Mouse (Mus musculus) monocyte, adult 5-6 weeks (primary cell): ENCODE measurements around the gene Mylk3. TPM values are rescaled to one million over a fixed set of nuclear protein-coding genes. Genes with fewer than 3 reads are reported as not detected.

ENCODE experiments used
- ATAC-seq: fragments of 153-309, 156-312 bp; replicated peaks from 2 replicates; pipeline ENCODE4 v1.8.0; 2017; ENCODE audit warnings: mild to moderate bottlenecking; ENCODE audit not compliant: low TSS enrichment, insufficient number of reproducible peaks, severe bottlenecking, poor library complexity, low FRiP score
- total RNA-seq: library from RNA; stranded (forward); fragments of 200-1000, 200-491, 200-594 nt; gene quantifications from 3 replicates; pipeline ENCODE4 v1.2.3, GENCODE M21; 2017

Mylk3 gene
- total RNA-seq, 1 experiment from 2014 or later: 7.9 TPM

DNA sequence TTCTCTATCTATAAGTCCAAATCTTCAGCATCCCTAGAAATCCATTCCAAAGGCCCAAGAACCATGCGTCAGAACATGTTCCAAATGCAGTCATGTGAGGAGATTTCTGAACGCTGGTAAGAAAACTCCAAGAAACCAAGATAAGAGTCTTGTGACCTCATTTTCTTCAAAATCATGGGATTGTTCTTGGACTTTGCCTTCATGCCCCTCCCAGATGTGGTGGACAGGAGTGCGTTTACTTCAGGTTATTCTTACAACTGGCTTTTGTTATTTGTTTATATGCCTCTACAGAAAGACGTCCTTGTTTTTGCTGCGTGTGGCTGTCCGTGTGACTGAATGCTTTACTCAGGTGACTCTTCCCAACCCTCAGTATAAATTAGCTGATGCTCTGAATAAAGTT, 7.1 kb upstream of the Mylk3 start:
- ATAC-seq: no peak

DNA sequence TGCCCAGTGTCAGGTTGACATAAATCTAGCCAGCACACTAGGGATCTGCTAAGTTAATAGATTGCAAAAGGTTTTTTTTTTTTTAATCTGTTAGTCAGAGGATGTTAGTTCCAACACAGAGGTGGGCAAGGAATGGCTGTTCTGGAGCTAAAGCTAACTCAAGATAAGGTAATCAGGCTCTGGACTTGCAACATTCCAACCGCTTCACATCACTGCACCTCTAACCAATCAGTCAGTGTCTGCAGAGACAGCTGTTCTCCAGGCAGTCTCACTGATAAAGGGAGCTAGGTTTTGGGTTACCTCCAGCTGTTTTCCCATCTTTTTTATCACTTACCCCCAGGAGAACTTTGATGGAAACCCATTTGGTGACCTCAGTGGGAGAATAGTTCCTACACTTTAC, 5.3 kb upstream of the Mylk3 start:
- no peak for ATAC-seq

DNA sequence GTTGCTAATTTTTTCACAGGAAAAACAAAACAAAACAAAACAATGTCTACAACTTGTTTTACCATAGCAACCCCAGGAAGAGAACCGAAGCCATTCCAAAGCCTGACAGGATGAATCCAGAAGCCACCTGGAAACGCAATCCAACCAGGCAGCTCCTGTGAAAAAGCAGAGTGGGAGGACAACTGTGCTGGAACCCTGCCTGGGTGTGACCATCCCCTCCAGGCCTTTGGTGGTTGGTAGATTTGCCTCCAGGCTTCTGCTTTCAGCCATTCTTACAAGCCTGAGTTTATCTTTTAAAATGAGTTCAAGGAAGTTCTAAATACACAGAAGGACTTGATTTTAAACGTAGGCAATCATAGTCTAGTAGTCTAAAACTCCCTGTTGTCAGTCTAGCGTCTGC, 4.2 kb downstream of the Mylk3 start:
- no peak for ATAC-seq

DNA sequence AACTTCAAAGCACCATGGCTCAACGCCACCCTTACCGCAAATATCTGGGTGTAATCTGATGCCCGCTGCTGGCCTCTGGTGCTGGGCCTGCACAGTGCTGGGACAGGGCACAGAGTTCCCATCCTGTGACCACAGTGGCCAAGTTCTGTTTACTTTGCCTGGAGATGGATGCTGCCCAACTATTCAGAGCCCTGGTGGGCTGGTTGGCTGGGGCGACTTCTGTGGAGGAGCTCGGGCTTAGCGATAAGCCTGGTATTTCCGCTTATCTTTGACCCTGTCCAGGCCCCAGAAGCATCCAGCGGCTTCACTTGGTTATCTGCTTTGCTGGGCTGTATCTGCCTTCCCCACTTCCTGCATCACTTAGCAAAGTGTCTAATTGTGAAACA, 5.3 kb downstream of the Mylk3 start:
- ATAC-seq: no peak

DNA sequence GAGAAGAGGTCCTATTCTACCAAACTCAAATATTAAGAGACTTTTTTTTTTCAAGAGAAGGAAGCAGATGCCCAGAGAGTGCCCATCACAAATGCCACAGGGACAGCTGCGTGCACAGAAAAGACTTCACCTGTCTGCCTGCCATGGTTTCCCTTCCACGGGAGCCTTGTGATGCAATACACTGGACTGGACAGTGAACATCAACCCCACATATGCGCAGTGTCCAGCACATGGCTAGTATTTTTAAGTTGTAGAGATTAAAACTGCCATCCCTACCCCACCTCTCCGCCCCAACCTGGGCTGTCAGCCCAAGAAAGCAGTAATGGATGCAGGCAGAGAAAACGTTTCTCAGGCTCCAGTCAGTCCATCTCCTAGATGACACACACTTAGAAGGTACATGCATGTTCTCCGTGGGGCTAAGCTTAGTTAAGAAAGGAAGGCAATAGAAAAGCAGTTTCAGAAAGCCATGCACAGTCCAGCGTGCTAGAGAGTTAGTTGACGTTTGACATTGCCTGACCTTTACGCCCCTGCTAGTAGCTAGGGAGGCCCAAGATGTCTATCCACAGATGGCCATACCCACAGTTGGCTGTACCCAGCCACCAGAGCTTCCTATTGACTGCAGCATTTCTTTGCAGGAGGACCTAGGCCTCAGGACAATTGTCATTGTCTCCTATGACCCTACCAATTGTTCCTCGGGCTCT, 5.9 kb downstream of the Mylk3 start:
- no peak for ATAC-seq

DNA sequence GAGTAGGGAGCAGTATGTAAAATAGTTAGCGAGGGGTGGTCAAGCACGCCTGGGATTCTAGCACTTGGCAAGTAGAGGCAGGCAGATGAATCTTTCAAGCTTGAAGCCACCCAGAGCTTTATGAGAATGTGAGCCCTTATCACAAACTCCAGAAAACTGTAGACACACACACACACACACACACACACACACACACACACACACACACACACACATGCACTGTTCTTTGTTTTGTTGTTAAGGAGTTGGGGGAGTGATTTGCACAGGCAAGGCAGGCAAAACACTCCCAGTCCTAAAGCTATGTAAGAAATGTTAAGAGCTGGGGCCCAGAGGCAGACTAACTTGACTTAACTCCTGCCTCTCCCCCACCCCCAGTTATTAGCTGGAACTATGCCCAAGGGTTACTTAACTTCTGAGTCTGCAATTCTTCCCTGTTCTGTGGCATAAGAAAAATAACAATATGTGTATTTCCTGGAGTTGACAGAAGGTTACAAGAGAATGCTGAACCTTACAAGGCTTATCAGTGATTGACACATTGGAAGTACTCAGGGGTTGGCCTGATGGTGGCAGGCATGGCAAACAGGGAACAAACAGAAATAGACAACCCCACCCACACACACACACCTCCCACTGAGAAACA, 6.9 kb downstream of the Mylk3 start:
- ATAC-seq: no peak

DNA sequence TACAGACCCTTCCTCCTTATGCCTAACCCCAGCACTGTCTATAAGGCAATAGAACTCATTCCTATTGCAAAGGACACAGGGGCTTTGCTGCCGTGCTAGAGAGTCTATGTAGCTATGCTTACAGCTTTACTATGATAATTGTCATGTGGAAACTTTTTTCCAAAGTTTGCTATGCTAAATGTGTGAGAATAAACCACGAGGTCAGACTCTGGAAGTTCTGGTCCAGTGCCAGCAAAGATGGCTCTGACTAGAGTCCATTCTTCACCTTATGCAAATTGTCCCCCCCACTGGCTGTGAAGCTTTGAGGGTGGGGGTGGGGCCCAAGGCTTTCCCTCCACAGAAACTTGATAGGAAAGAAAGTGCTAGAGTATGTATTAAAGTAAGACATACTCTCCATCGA, 9.6 kb downstream of the Mylk3 start:
- no peak for ATAC-seq

DNA sequence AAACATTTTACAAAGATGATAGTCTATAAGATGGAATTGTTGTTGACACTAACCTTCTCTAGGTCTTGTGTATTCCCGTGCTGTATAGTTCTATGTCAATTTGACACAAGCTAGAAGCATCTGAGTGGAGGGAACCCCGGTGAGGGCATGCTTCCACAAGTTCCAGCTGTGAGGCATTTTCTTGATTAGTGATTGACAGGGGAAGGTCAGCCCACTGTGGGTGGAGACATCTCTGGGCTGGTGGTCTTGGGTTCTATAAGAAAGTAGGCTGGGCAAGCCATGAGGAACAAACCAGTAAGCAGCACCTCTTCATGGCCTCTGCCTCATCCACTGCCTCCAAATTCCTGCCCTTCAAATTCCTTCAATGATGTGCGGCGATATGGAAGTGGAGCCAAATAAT, 11.9 kb downstream of the Mylk3 start:
- ATAC-seq: no peak

DNA sequence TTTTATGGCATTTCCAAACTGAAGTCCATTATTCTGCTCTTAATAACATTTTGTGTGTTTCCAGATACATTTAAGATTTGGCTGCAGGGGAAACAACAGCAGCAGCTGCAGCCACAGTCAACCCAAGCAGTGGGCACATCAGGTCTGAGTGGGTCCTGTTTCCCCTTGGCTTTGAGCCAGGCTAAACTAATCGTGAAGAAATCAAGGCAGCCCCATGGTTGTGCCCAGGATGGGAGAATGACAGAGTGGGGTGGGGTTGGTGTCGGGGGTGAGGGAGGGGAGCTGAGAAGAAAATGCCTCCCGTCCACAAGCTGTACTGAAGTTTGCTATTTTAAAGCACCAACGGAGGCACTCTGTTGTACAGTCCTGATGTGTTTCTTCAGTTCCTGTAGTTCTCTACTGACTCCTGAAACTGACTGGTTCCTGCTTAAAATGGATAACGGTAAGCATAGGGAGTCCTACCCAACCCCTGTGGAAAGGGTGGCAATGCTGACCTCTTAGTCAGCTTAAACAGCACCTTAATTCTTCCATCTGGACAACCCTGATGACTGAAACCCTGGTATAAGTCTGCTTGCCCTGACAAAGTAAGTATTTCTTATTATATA, 12.6 kb downstream of the Mylk3 start:
- no peak for ATAC-seq

DNA sequence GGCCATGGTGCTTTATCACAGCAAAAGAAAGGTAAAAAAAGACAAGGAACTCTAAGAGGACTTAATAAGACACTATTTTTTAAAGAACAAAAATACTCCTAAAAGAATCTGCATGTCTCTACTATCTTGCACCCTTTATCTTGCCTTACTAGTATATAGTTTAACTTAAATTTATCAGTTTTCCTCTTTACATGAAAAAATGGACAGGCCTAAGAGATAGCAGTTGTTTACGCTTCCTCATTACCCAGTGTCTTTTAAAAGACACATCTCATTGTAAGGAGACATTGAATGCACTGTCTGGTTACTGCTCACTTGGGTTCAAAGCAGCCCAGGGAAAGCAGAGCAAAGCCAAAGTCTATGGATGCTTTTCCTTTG, 13.7 kb downstream of the Mylk3 start:
- ATAC-seq: no peak

DNA sequence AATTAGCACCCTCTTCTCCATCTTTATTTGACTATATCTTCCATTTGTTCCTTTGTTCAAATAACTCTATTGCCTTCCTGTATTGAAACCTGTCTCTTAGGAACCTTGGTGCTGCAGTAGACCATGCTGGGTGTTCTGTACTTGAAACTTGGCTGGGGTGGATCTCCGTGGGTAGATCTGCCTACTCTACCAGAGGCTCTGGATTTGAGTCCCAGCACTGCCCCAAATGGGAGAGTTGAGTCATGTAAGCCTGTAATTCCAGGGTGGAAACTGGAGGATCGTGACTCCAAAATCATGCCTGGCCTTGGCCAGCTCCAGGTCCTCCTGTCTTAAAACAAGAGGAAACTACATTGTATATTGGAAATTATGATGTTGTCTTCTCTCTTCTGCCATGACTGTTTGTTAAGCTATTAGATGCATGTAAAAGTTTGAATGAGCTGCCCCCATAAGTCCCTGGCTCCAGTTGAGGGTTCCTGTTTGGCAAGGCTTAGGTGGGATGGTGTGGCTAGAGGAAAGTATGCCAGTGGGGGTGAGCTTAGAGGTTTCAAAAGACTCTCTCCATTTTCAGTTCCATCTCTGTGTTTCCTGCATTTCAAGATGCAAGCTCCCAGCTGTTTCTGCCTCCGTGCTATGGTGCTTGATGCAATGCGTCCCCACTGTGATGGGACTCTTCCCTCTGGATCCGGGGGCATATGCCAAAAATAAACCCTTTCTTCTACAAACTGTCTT, 14.2 kb downstream of the Mylk3 start:
- no peak for ATAC-seq

DNA sequence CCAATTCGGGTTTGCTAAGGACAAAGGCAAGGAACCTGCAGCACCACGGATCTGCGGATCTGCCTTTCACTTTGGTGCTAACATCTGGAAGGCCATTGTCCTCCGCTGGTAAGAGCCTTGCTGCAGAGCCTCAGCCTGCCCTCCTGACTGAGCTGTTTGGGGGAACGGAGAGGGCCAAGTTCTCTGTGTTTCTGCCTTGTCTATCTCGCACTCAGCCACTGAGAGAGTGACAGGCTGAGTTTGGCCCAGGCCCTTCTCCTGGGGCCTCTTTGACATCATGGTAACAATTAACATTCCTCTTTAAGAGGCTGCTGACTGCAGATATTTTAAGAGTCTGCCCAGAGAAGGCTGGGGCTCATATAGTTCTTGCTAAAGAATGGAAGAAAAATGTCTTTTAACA, 21.0 kb downstream of the Mylk3 start:
- ATAC-seq: no peak

DNA sequence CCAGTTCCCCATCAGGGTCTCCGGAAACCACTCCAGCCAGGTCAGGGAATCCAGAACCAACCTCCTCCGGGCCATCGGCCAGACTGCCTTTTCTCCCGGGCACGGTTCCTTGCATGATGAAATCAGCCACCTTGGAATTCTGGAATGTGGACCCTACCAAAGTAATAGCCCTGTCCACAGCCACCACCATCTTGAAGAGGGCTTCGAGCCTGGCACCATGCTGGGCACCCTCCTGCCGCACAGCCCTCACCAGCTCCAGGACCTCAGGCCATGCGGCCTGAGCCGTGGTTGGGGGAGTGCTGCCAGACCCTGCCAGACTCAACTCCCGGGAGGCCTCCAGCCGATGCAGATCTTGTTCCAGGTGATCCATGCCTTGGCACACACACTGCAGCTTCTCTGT, 21.5 kb downstream of the Mylk3 start:
- no peak for ATAC-seq

DNA sequence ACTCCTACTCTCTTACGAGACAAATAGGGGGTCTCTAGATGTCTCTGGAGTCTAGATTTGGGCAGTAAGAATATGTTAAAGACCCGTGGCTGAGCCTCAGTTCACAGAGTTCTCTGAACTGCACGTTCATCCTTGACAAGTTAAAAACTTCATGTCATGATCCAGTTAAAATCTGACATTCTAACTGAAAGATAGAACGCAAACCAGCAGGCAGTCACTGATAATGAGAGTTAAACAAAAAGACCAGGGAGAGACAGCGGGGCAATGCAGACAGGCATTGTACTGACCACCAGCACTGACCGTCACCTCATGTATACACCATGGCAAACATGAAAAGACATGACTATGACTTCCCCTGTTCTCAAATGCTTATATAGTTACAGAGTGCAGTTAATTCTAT, 22.7 kb downstream of the Mylk3 start:
- no peak for ATAC-seq

DNA sequence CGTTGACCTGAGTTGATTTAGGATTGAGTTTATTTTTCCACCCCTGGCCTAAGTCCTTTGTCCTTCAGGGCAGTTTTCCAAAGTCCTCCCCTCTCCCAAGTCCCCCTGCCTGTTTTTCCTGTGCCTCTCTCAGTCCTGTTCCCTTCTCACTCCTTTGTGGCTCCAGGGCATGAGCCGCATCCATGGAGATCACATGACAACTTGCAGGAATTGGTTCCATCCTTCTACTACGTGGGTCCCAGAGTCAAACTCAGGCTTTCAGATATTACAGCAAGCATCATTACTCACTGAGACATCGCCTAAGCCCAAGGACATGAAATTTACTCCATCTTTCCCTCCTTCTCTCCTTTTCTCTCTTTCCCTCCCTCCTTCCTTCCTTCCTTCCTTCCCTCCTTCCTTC, 23.9 kb downstream of the Mylk3 start:
- ATAC-seq: no peak

DNA sequence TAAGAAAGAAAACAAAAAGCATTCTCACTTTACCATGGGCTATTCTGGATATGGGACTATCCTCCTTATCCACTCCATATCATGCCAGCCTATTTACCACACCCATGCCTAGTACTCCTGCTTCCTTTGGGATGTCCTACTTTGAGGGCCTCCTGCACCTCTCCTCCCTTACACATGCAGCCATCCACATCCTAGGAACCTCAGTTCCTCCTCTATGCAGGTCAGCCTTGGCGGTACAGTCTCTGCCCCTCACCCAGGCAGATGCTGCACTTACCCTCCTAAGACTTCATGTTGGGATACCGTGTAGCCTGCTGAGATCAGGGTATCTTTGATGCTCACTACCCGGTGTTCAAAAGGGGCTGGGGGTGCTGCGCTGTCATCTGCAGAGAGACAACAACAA, 32.9 kb downstream of the Mylk3 start:
- ATAC-seq: no peak

DNA sequence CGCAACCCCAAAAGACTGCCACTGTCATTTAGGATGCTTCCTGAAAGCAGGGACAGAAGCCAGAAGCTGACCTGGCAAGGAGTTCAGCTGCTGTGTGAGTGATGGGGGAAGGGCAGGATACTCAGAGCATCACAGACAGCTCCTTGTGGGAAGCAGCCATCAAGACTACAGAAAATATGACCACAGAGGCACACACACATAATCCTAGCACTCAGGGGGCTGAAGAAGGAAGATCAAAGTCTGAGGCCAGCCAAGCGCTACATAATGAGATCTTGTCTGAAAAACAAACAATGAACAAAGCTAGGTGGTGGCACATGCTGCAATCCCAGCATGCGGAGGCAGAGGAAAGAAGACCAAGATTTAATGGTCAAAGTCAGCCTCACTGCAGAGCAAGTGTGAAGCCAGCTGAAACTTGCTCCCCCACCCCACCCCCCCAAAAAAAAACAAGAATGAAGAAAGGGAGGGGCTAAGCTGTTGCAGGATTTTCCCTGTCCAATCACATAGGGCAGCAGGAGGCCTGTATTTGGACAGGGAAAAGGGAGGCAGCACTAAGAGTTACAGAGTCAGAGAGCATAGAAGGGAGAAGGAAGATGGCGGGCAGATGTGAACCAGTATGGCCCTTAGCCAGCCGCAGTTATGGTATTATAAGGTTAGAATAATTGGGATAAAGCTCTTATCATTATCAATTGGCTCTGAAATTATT, 46.1 kb downstream of the Mylk3 start:
- ATAC-seq: no peak

DNA sequence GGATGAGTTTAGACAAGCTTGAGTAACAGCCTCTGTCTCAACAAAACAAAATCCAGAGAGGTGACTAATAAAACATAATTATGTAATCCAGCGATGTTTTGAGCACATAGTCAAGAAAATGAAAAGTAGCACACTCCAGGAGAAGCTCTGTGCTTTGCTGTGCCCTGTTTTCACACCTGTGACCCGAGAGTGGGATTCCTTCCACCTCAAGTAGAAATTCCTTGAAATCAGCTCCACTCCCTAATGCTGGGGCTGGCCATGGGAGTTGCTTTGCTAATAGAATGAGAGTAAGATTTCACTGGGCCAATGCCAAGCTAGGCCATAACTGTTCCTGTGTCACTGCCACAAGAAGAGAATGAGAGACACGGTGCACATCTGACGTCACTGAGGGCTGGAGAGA, 48.5 kb downstream of the Mylk3 start:
- ATAC-seq: no peak

DNA sequence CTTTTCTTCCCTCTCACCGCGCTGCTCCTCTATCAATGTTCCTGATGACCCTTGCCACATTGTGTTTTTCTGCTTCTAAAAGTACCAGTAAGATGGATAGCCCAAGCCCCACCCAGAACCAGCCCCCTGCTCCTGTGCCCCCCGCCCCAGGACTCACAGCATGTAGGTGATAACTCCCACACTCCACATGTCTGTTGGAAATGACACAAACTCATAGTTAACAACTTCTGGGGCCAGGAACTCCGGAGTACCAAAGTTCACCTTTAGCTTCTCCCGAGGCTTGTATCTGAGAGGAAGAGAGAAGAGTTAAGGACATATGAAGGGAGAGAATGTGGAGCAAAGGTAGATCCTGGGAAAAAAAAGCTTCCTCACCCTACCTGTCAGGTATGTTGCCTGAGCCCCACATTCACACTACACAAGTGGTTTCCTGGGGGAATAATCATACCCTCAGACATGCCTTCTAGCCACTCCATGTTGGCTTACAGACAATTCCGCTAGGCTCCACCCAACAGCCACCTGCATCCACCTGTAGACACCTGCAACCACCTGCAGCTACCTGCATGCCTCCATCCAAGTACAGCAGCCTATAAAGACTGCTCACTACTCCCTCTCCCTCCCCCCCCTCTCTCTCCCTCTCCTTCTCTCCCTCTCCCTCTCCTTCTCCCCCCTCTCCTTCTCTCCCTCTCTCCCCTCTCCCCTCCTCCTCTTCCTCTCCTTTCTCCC, 49.8 kb downstream of the Mylk3 start:
- no peak for ATAC-seq
